Mouse (Mus musculus) T-helper 1 cell (primary cell): ENCODE results near the gene Macrod2.

ENCODE experiments used
- in situ Hi-C: fragments of 300-600 bp; cut with MboI, MseI; formaldehyde crosslinking; loops from one replicate; pipeline ENCODE4 v1.15.1; 2025; ENCODE audit warnings: high pct_unique_total_duplicates

Gene Macrod2

GRCm38 (mm10) chr2:142334441-142335102 is 1939.5 kb downstream of the Macrod2 start:
- in situ Hi-C loops, result no loop called here

DNA sequence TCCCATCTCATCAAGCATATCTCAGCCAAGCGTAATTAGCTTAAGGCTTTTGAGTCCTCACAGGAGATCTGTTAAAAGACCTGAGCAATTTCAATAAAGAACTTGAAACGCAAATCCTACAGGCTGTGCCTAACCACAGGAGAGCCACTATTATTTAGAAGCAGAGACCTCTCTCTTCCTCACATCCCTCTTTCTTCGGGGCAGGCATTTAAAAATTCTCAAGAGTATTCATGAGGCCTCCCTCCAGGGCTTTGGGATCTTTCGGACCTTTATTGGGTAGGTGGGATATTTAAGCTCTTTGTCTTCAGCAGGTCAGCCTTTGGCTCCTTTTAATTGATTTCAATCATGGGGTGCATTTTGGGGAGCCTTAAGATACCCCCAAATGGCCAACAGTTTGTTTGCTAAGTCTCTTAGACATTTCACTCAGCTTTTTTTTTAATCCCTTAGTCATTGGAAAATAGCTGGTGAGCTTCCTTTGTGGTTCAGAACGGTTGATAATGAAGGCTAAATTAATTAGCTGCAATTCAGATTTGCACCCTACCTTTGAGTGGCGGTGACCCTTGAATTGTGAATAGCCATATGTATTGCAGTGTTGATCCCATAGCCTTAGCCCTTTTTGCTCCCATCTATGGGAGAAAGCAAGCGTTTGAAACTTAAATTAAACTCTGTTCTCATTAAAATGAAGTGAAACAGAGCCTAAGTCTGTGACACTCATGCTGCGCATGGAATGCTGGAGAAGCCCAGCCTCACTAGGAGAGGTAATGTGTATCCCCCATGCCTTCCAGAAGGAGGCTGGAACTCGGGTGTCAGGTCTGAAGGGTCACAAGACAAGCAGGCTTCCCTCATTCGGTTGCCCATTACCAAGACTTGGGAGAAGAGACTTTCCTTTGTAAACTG is 1940.2 kb downstream of the Macrod2 start:
- in situ Hi-C loops, result no loop called here

DNA sequence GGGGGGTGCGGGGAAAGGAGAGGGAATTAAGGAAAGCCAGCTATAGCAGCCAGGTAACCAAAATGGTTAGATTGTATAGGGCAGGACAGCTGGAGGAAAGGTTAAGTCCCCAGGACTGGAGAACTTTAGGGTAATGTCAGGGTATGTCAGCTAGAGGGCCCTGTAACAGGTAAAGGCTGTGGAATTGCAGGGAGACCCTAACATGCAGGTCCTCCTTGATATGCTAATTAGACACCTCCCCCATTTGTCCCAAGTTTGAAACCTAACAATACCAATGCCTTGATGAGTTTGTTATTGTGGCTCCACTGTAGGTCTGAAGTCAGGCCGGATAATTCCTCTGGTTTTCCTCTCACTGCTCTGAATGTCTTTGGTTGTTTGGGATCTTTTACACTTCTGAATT is 1948.9 kb downstream of the Macrod2 start:
- in situ Hi-C loops, result no loop called here

- in situ Hi-C loops, result no loop called here
These were observed 1949.6 kb downstream of the Macrod2 start for GRCm38 (mm10) chr2:142344758-142345157.

DNA sequence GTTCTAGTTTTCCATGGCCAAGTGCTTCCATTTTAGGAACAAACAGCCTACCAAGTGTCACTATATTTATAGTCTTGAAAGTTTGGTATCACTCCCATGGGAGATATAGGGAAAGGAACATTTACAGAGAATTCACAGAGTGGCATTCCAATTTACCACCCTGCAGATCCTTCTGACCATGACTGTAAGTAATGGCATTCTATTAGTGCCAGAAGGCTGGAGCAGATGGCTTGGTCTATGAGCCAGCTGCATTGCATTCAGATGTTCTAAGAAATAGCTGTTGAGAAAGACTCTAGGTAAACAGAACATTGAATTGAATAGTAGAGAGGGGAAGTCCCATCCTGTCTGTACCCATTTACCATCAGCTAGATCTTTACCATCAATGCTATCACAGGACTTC is 1954.7 kb downstream of the Macrod2 start:
- in situ Hi-C loops, result no loop called here

- in situ Hi-C loops, result no loop called here
These were observed 1967.8 kb downstream of the Macrod2 start for GRCm38 (mm10) chr2:142362888-142363287.

- in situ Hi-C loops, result no loop called here
These were observed 1978.9 kb downstream of the Macrod2 start for GRCm38 (mm10) chr2:142373978-142374377.

DNA sequence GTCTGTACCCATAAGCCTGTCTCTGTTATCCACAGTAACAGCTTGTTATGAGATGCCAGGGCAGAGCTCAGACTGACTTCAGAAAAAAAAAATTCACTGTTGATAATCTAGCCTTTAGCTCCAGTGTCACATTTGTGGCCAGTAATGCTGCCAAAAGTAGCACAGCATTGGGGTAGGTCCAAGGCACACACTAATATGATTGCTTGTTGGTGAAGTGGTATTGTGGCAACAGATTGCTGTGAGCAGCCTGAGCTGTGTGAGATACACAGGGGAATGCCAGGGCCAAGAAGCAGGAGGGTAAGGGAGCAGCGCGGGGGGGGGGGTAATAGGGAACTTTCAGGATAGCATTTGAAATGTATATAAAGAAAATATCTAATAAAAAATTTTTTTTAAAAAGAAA is 1985.5 kb downstream of the Macrod2 start:
- in situ Hi-C loops, result no loop called here

DNA sequence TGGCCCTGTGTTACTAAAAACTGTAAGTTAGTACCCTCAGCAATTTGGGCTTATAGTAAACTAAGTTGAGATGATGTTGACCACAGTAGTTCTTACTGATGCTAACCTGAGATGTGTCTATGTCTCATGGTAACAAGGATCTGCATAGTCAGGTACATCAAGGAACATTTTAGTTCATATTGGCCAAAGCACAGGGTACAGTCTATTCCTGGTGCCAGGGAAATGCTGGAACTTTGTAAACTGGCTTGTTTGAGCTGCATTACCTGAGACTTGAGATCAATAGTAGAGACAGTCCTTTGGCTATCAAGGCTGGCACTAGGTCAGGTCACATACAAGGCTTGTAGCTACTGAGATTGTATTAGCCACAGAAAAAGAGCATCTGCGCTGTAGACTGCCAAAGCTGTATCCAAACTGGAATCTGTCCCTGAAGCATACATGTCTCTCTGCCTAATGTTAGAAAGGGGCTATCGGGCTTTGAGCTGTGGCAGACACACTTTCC is 1986.0 kb downstream of the Macrod2 start:
- in situ Hi-C loops, result no loop called here

- in situ Hi-C loops, result no loop called here
These were observed 1998.4 kb downstream of the Macrod2 start for GRCm38 (mm10) chr2:142393546-142393945.

- in situ Hi-C loops, result no loop called here
These were observed 2004.4 kb downstream of the Macrod2 start for GRCm38 (mm10) chr2:142399490-142399889.

DNA sequence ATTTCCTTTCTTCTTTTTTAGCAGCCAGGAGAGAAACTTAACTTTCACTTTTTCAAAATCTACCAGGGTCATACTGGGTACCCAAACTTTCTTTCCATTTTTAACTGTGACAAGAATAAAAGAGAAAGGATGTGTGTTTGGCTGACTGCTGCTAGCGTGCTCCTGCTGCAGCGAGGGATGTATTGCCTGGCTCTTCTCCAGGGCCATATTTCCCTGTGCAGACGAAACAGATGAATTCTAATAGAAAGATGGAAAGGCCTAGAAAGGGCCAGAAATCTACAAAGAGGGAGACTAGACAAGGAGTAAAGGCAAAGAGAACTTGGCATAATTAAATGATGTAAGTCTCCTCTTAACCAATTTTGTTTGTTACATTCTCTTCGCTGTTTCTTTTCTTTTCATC is 2005.7 kb downstream of the Macrod2 start:
- in situ Hi-C loops, result no loop called here

DNA sequence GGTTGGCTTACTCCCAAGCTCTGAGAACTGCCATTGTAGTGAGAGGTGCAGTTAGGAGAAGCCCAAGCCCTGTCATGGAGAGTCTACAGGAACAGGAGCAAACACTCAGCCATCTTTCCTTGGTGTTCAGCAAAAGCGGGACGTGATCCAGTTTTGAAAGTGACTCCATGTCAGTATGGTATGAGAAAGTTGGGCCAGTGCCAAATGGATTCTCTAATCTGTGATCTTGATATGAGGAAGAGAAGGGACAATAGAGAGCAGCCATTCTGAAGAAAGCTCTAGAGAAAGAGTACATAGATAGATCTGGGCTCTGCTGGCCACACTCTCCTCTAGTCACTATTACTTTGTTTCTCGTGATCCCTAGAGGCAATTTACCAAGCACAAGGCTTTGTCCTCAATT is 2006.2 kb downstream of the Macrod2 start:
- in situ Hi-C loops, result no loop called here

GRCm38 (mm10) chr2:142403394-142403793 is 2008.3 kb downstream of the Macrod2 start:
- in situ Hi-C loops, result no loop called here

DNA sequence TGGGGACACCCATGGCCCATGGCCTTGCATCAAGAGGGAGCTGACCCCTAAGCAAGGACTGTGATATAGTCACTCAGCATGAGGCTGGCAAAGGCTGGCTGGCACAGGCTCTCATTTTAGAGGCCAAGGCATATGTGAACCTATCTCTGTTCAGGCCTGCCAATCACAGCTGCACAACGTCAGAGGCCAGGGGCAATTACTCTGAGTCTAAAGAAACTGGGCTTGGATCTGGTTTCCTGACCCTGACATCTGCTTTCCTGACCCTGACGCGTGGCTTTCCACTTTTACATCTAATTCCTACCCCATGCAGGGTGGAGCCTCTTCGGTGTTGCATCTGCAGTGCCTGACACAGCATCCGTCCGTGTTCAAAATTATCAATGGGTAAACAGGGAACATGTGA is 2009.2 kb downstream of the Macrod2 start:
- in situ Hi-C loops, result no loop called here

DNA sequence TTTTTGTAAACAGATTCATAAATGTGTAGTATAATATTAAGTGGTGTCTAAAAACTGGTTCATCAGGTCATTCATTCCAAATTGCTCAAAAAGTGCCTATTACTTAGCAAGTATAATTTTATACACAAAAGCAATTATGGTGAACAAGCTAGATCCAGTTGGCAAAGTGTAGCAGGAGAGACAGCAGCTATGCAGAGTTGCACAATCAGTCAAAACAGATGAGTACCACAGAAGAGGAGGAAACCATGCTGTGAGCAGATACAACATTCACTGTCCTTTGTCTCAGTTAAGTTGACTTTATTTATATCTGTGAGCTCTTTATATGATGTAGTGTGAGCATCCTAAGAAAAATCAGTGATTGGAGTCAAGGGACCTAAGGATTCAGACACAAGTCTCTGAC is 2012.2 kb downstream of the Macrod2 start:
- in situ Hi-C loops, result no loop called here

GRCm38 (mm10) chr2:142410124-142410523 is 2015.0 kb downstream of the Macrod2 start:
- in situ Hi-C loops, result loop anchor here (10.0 kb wide), 1 partner anchor 1365 kb away; no protein-coding TSS in a partner anchor

- in situ Hi-C loops, result no loop called here
These were observed 2038.0 kb downstream of the Macrod2 start for GRCm38 (mm10) chr2:142433126-142433525.

GRCm38 (mm10) chr2:142434731-142435130 is 2039.6 kb downstream of the Macrod2 start:
- in situ Hi-C loops, result no loop called here

DNA sequence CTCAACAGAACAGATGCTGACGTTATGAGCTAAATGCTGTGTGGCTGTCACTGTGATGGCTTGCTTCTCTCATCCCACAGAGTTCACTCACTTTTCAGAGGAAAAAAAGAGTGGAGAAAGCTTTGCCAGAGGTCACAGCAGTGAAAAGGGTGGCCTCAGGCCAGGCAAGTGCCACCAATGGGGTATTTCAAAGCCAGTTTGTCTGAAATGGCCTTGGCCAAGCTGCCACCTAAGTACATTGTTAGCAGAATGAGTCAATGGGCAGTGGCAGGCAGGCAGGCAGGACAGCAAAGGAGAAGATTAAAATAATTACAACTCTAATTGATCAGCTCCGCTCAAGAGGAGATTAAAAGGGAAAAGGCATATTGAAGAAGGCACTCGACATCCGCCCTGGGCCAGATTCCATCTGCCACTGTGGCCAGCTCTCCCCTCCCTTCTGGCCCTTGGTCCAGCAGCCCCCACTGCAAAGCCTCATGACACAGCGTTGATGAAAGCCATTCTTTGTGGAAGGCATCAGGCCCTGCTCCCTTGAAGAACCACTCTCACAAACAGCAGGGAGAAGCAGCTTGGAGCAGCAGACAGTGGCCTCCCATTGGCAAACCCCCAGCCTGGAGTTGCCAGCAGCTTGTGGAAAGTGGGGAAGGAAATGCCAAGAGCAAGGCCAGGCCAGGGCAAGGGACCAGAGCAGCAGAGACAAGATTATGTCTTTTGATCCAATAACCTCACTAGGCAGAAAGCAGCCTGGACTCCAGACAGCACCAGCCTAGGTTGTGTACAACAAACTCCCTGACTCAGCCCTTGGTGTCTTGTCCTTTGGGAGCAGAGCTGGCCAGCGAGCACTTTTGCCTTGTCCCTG is 2042.7 kb downstream of the Macrod2 start:
- in situ Hi-C loops, result no loop called here
